Mouse (Mus musculus): ENCODE measurements around the gene Nckap1.

- TF ChIP-seq CTCF (IDR thresholded peaks at IDR 0.05; ENCODE audit: control insufficient read depth, insufficient read depth, insufficient read length) = no peak
- no peak for TF ChIP-seq MAX (IDR thresholded peaks at IDR 0.05)
Measured at GRCm38 (mm10) chr2:80594215-80594918, 13.2 kb upstream of the Nckap1 start.

All from C2C12 (cell line).